Mouse (Mus musculus) thymus, postnatal 10 days (tissue): ENCODE data around the gene Cep170b.
A peak's percentile ranks its signal among the peaks of the same experiment; 100 is the strongest.

Experiments used
- DNase-seq, 2 experiments: peaks; one replicate each; pipeline ENCODE4 v3.0.0; 2021; ENCODE audit warnings: low spot score in 2 of 2

Gene Cep170b

GRCm38 (mm10) chr12:112737081-112737480 lies 16.8 kb downstream of the Cep170b start:
- no peak for DNase-seq

- DNase-seq, result no peak
Observed at GRCm38 (mm10) chr12:112737761-112738160, 17.5 kb downstream of the Cep170b start.

- no peak for DNase-seq
Observed at GRCm38 (mm10) chr12:112738281-112739022, 18.2 kb downstream of the Cep170b start.

GRCm38 (mm10) chr12:112739023-112739568 lies 18.8 kb downstream of the Cep170b start:
- no peak for DNase-seq

GRCm38 (mm10) chr12:112742768-112743167 lies 22.5 kb downstream of the Cep170b start:
- no peak for DNase-seq

GRCm38 (mm10) chr12:112743168-112743975 lies 23.1 kb downstream of the Cep170b start:
- DNase-seq, result peak; percentile 74 to 86

GRCm38 (mm10) chr12:112744211-112744610 lies 24.0 kb downstream of the Cep170b start:
- no peak for DNase-seq

GRCm38 (mm10) chr12:112744891-112745580 lies 24.8 kb downstream of the Cep170b start:
- no peak for DNase-seq

GRCm38 (mm10) chr12:112745716-112746115 lies 25.5 kb downstream of the Cep170b start:
- no peak for DNase-seq

- DNase-seq, result no peak
Observed at GRCm38 (mm10) chr12:112746461-112746807, 26.2 kb downstream of the Cep170b start.

- peak in 1 of 2 experiments; percentile 49 for DNase-seq
Observed at GRCm38 (mm10) chr12:112746808-112747605, 26.8 kb downstream of the Cep170b start.

GRCm38 (mm10) chr12:112747606-112747970 lies 27.3 kb downstream of the Cep170b start:
- DNase-seq, result no peak

- no peak for DNase-seq
Observed at GRCm38 (mm10) chr12:112750976-112751375, 30.7 kb downstream of the Cep170b start.

GRCm38 (mm10) chr12:112752399-112752798 lies 32.1 kb downstream of the Cep170b start:
- no peak for DNase-seq

- DNase-seq, result no peak
Observed at GRCm38 (mm10) chr12:112755900-112756299, 35.6 kb downstream of the Cep170b start.

GRCm38 (mm10) chr12:112757896-112758295 lies 37.6 kb downstream of the Cep170b start:
- no peak for DNase-seq

GRCm38 (mm10) chr12:112759471-112759870 lies 39.2 kb downstream of the Cep170b start:
- no peak for DNase-seq

GRCm38 (mm10) chr12:112760154-112760926 lies 40.1 kb downstream of the Cep170b start, which contains the start of gene Pld4:
Gene Pld4 (plus strand): TSS chr12:112760655.
- DNase-seq, result peak in 1 of 2 experiments; percentile 40

GRCm38 (mm10) chr12:112761411-112761810 lies 41.2 kb downstream of the Cep170b start:
- DNase-seq, result no peak

- DNase-seq, result no peak
Observed at GRCm38 (mm10) chr12:112762018-112762417, 41.8 kb downstream of the Cep170b start.
